Mouse (Mus musculus): Measurements from ENCODE around the gene Cox10. TPM values are rescaled to one million over a fixed set of nuclear protein-coding genes. Genes with fewer than 3 reads are reported as not detected.

The Cox10 gene
- total and polyA plus RNA-seq, 3 experiments: 39.9 to 374 (median 52.2) TPM

- Histone ChIP-seq H3K27ac (ENCODE audit: control insufficient read depth, low read depth, low read length) (no peak overlapping the region), H3K9me3 (replicated peaks; ENCODE audit: insufficient read depth, low read length) (no peaks in the 10 kb centered on the region), H3K4me3 (ENCODE audit: control insufficient read depth in 1 of 2, insufficient read depth in 1 of 2, low read depth in 2 of 2, low read length in 2 of 2) (no peak overlapping the region), H3K27me3 (ENCODE audit: control insufficient read depth in 1 of 2, insufficient read depth in 2 of 2, low read length in 2 of 2) (no peaks in the 10 kb centered on the region), H3K4me1 (ENCODE audit: control insufficient read depth in 1 of 2, insufficient read depth in 2 of 2, low read length in 2 of 2) (no peaks in the 10 kb centered on the region), H3K36me3 (ENCODE audit: control insufficient read depth in 1 of 2, insufficient read depth in 2 of 2, low read length in 2 of 2) (no peaks in the 10 kb centered on the region), H3K9ac (ENCODE audit: control insufficient read depth, low read depth, low read length, poor library complexity, severe bottlenecking) (no peak overlapping the region), H3K79me2 (ENCODE audit: control insufficient read depth, insufficient read depth, low read length, poor library complexity) (no peaks in the 10 kb centered on the region)
- TF ChIP-seq USF2 (IDR thresholded peaks at IDR 0.05; ENCODE audit: borderline replicate concordance in 1 of 2, insufficient read depth in 1 of 2, low read depth in 1 of 2, low read length in 2 of 2) (no peak), ZKSCAN1 (IDR thresholded peaks at IDR 0.05; ENCODE audit: low read depth, low read length) (no peak)
- no peak for DNase-seq (ENCODE audit: low read depth, low spot score)
These were observed 142.6 kb downstream of the Cox10 start for GRCm38 (mm10) chr11:63936641-63937040.

DNA sequence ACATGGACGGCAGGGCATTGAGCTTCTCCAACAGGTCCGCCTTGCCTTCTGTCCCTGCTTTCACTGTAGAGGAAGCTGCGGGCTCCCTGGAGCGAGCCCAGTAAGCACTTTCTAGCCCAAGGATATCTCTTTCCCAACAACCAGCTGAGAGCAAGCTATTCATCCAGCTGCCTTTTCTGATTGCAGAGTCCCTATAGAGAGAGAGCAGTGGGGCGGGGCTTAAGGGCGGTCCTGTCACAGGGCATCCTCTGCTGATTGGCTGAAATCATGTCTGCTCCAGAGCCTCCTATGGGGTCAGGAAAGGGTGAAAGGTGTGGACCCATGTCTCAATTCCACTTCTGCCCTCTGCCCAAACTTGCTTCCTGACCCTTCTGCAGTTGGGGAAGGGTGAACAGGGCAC, 152.4 kb downstream of the Cox10 start:
- no peak overlapping the region for H3K9ac ChIP-seq (ENCODE audit: control insufficient read depth, low read depth, low read length, poor library complexity, severe bottlenecking)
- H3K4me3 ChIP-seq (ENCODE audit: control insufficient read depth in 1 of 2, insufficient read depth in 1 of 2, low read depth in 2 of 2, low read length in 2 of 2): no peak overlapping the region
- no peaks in the 10 kb centered on the region for H3K9me3 ChIP-seq (replicated peaks; ENCODE audit: insufficient read depth, low read length)
- H3K4me1 ChIP-seq (ENCODE audit: control insufficient read depth in 1 of 2, insufficient read depth in 2 of 2, low read length in 2 of 2): no peaks in the 10 kb centered on the region
- no peaks in the 10 kb centered on the region; a peak in 1 of 4 replicates for H3K27me3 ChIP-seq (ENCODE audit: control insufficient read depth in 1 of 2, insufficient read depth in 2 of 2, low read length in 2 of 2)
- TF ChIP-seq MAZ (IDR thresholded peaks at IDR 0.05; ENCODE audit: low read depth, low read length) (no peak), EP300 (IDR thresholded peaks at IDR 0.05; ENCODE audit: low read depth in 1 of 2, low read length in 2 of 2) (no peak), HCFC1 (IDR thresholded peaks at IDR 0.05; ENCODE audit: low read depth, low read length) (no peak), MXI1 (IDR thresholded peaks at IDR 0.05; ENCODE audit: low read depth, low read length) (no peak), ZNF384 (IDR thresholded peaks at IDR 0.05; ENCODE audit: low read depth, low read length) (no peak), POLR2A (IDR thresholded peaks at IDR 0.05; ENCODE audit: control insufficient read depth in 1 of 2, insufficient read depth in 1 of 2, low read depth in 1 of 2, low read length in 2 of 2, poor library complexity in 1 of 2) (no peak), MAFK (IDR thresholded peaks at IDR 0.05; ENCODE audit: borderline replicate concordance, low read depth, low read length) (no peak)
- no peaks in the 10 kb centered on the region for H3K79me2 ChIP-seq (ENCODE audit: control insufficient read depth, insufficient read depth, low read length, poor library complexity)
- DNase-seq (ENCODE audit: low read depth, low spot score): no peak
- H3K36me3 ChIP-seq (ENCODE audit: control insufficient read depth in 1 of 2, insufficient read depth in 2 of 2, low read length in 2 of 2): no peaks in the 10 kb centered on the region
- no peak overlapping the region for H3K27ac ChIP-seq (ENCODE audit: control insufficient read depth, low read depth, low read length)

- Histone ChIP-seq H3K36me3 (ENCODE audit: control insufficient read depth in 1 of 2, insufficient read depth in 2 of 2, low read length in 2 of 2) (no peaks in the 10 kb centered on the region), H3K27me3 (ENCODE audit: control insufficient read depth in 1 of 2, insufficient read depth in 2 of 2, low read length in 2 of 2) (no peaks in the 10 kb centered on the region; a peak in 1 of 4 replicates), H3K9me3 (replicated peaks; ENCODE audit: insufficient read depth, low read length) (no peaks in the 10 kb centered on the region), H3K4me3 (ENCODE audit: control insufficient read depth in 1 of 2, insufficient read depth in 1 of 2, low read depth in 2 of 2, low read length in 2 of 2) (no peak overlapping the region), H3K79me2 (ENCODE audit: control insufficient read depth, insufficient read depth, low read length, poor library complexity) (no peaks in the 10 kb centered on the region), H3K4me1 (ENCODE audit: control insufficient read depth in 1 of 2, insufficient read depth in 2 of 2, low read length in 2 of 2) (no peaks in the 10 kb centered on the region), H3K9ac (ENCODE audit: control insufficient read depth, low read depth, low read length, poor library complexity, severe bottlenecking) (no peak overlapping the region), H3K27ac (ENCODE audit: control insufficient read depth, low read depth, low read length) (no peak overlapping the region)
- TF ChIP-seq ZC3H11A (IDR thresholded peaks at IDR 0.05; ENCODE audit: low read depth, low read length) (no peak), POLR2AphosphoS2 (IDR thresholded peaks at IDR 0.05; ENCODE audit: low read length) (no peak), MYC (IDR thresholded peaks at IDR 0.05; ENCODE audit: low read depth, low read length) (no peak), KAT2A (conservative IDR thresholded peaks at IDR 0.05; ENCODE audit: low read depth, low read length) (no peak), USF1 (IDR thresholded peaks at IDR 0.05; ENCODE audit: low read depth, low read length) (no peak), POLR2AphosphoS5 (IDR thresholded peaks at IDR 0.05; ENCODE audit: borderline replicate concordance, low read depth, low read length) (no peak), CHD1 (IDR thresholded peaks at IDR 0.05; ENCODE audit: low read depth, low read length) (no peak), POLR2A (IDR thresholded peaks at IDR 0.05; ENCODE audit: control insufficient read depth in 1 of 2, insufficient read depth in 1 of 2, low read depth in 1 of 2, low read length in 2 of 2, poor library complexity in 1 of 2) (no peak), CHD2 (IDR thresholded peaks at IDR 0.05; ENCODE audit: low read length) (no peak), NELFE (IDR thresholded peaks at IDR 0.05; ENCODE audit: low read depth, low read length) (no peak)
- DNase-seq (ENCODE audit: low read depth, low spot score): no peak
These were observed 154.1 kb downstream of the Cox10 start for GRCm38 (mm10) chr11:63925161-63925582.
